Mouse (Mus musculus): ENCODE results near the gene Pik3r1.

Gene Pik3r1

GRCm38 (mm10) chr13:101702096-101702775, 65.8 kb downstream of the Pik3r1 start:
- DNase-seq: no peak

- DNase-seq: no peak
These were observed 66.4 kb downstream of the Pik3r1 start for GRCm38 (mm10) chr13:101701632-101702031.

GRCm38 (mm10) chr13:101699742-101700141, 68.3 kb downstream of the Pik3r1 start:
- no peak for DNase-seq

- no peak for DNase-seq
These were observed 70.1 kb downstream of the Pik3r1 start for GRCm38 (mm10) chr13:101697966-101698365.

GRCm38 (mm10) chr13:101697461-101697860, 70.6 kb downstream of the Pik3r1 start:
- no peak for DNase-seq

- no peak for DNase-seq
These were observed 71.2 kb downstream of the Pik3r1 start for GRCm38 (mm10) chr13:101696827-101697226.

GRCm38 (mm10) chr13:101696316-101696715, 71.7 kb downstream of the Pik3r1 start:
- DNase-seq: no peak

GRCm38 (mm10) chr13:101695876-101696275, 72.1 kb downstream of the Pik3r1 start:
- DNase-seq: peak; percentile 91

- peak; percentile 71 for DNase-seq
These were observed 73.3 kb downstream of the Pik3r1 start for GRCm38 (mm10) chr13:101694496-101695251.

GRCm38 (mm10) chr13:101693967-101694495, 74.0 kb downstream of the Pik3r1 start:
- DNase-seq: peak; percentile 81

GRCm38 (mm10) chr13:101692866-101693691, 74.9 kb downstream of the Pik3r1 start:
- peak; percentile 46 for DNase-seq

GRCm38 (mm10) chr13:101692239-101692784, 75.7 kb downstream of the Pik3r1 start:
- DNase-seq: peak; percentile 81

GRCm38 (mm10) chr13:101691669-101692068, 76.3 kb downstream of the Pik3r1 start:
- peak; percentile 43 for DNase-seq

- peak; percentile 27 for DNase-seq
These were observed 76.9 kb downstream of the Pik3r1 start for GRCm38 (mm10) chr13:101690911-101691655.

- DNase-seq: peak; percentile 39
These were observed 77.8 kb downstream of the Pik3r1 start for GRCm38 (mm10) chr13:101690167-101690566.

- DNase-seq: no peak
These were observed 81.8 kb downstream of the Pik3r1 start for GRCm38 (mm10) chr13:101686256-101686655.

GRCm38 (mm10) chr13:101684706-101685105, 83.3 kb downstream of the Pik3r1 start:
- no peak for DNase-seq

GRCm38 (mm10) chr13:101682378-101682777, 85.6 kb downstream of the Pik3r1 start:
- DNase-seq: no peak

GRCm38 (mm10) chr13:101680083-101680482, 87.9 kb downstream of the Pik3r1 start:
- DNase-seq: no peak

GRCm38 (mm10) chr13:101678984-101679383, 89.0 kb downstream of the Pik3r1 start:
- DNase-seq: no peak

GRCm38 (mm10) chr13:101678036-101678435, 90.0 kb downstream of the Pik3r1 start:
- no peak for DNase-seq

GRCm38 (mm10) chr13:101673876-101674275, 94.1 kb downstream of the Pik3r1 start:
- no peak for DNase-seq

All from cerebellum, adult 8-10 months (tissue).